Mouse (Mus musculus): ENCODE measurements around the gene Mlxipl.
A peak's percentile ranks its signal among the peaks of the same experiment; 100 is the strongest.

Gene Mlxipl

DNA sequence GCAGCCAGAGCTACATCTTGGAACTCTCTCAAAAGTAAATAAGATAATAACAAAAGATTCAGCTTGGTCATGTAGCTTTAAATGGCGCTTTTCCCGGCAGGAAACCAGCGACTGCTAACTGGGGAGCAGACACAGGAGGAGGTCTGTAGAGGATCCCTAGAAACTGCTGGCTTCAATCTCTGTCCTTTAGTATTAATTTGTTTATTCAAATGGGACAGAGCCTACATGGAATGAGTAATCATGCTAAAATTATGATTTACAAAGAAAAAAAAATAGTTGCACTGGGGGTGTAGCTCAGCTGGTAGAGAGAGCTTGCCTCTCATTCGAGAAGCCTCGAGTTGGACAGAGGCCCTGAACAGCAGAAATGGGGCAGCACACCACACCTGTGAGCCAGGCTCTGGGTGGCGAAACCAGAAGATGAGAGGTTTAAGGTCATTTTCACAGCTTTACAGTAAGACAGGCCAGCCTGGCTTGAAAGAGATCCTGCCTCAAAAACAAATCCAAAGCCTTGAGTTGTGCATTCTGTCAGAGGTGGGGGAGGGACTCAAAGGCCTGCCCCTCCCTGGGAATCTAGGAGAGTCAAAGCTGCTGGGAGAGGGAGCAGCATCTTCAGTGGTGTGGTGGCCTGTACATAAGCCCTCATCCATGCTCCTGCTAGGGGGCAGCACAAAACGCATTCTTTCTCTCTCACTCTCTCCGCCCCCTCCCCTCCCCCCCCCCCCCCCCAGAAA lies 93.6 kb downstream of the Mlxipl start:
- no peak for DNase-seq (ENCODE audit: low spot score in 2 of 2)

DNA sequence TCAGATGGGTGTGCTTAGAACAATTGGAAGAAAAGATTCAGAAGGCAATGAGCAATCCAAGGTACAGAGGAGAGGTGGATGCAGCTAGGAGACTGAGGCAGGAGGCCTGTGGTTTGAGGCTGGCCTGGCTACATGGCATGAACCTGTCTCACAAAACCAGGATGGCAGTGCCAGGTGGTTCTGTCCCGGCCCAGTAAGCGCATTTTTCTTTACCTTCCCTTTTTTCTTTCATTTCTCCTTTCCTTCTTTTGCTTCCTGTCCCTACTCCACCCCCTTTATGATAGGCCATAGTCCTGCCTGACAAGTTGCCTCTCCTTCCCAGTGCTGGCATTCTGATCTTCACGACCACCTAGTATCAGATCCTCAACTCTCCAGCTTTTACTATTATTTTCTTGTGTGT lies 95.3 kb downstream of the Mlxipl start:
- no peak for DNase-seq (ENCODE audit: low spot score in 2 of 2)

DNA sequence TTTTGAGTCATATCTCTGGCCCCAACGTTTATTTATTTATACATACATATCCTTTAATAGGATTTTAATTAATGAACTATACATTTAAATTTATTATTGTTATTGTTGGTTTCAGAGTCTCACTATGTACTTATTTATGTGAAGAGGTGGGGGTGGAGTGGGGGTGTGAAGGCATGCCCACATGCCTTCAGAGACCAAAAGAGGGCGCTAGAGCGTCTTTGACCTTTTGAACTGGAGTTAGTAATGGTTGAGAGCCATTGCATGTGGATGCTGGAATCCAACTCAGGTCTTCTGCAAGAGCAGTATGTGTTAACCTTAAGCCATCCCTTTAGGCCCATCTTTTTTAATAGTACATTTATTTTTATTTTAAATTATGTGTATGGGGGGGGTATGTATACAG lies 95.9 kb downstream of the Mlxipl start:
- no peak for DNase-seq (ENCODE audit: low spot score in 2 of 2)

GRCm38 (mm10) chr5:135186231-135186620 lies 96.5 kb downstream of the Mlxipl start:
- DNase-seq (ENCODE audit: low spot score in 2 of 2): no peak

GRCm38 (mm10) chr5:135186621-135187348 lies 97.1 kb downstream of the Mlxipl start, which contains the start of gene Baz1b:
Baz1b (plus strand) TSS chr5:135187264.
- peak; percentile 95 to 98 for DNase-seq (ENCODE audit: low spot score in 2 of 2)

DNA sequence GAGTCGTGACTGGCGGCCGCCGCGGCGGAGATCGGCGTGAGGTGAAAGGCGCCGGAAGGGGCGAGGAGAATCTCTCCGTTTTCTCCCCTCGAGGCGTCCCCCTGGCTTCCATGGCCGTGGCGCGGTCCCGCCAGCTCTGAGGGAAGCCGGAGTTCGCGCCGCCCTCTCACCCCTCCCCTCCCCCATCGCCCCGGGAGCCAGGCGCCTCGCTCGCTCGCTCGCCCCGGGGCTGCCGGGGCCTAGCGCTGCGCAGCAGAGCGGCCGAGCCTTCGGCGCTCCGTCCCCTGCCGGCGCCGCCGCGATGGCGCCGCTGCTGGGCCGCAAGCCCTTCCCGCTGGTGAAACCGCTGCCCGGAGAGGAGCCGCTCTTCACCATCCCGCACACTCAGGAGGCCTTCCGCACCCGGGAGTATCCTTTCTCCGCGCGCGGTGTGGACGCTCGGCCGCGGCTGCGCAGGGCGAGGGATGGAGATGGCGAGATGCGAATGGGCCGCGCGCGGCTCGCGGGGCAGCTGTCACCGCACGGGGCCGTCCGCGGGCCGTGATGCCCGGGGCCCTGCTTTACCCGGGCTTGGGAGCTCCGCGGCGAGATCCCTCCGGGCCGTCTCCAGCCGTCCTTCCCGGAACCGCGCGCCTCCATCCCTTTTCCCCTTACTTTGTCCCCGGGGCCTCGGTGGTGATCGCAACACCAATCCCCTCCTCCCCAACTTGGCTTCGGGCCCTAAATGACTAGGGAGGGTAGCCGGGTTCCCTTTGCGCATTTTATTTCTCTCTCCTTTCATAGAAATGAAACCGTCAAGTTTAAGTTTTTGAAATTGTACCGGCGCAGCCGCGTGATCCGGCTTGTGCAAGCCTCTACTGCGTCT lies 97.9 kb downstream of the Mlxipl start:
- peak in 1 of 2 experiments; percentile 40 for DNase-seq (ENCODE audit: low spot score in 2 of 2)

Measured in cerebellum, postnatal 4 days (tissue).